Mouse (Mus musculus) liver, postnatal 0 days (tissue): Measurements from ENCODE around the gene Tigit.

Experiments
- CTCF ChIP-seq: sonication (generic); IDR thresholded peaks from 2 replicates; pipeline ENCODE4 v1.5.1; 2016; ENCODE audit warnings: antibody characterized with exemption, low read depth
- EP300 ChIP-seq: IDR thresholded peaks from 2 replicates; pipeline ENCODE4 v1.6.1; 2016; ENCODE audit warnings: antibody characterized with exemption, low read depth, mild to moderate bottlenecking

GRCm38 (mm10) chr16:43663978-43664579 is at the start of gene Tigit:
- TF ChIP-seq EP300 (no peak), CTCF (no peak)
